Mouse (Mus musculus) lung, postnatal 36 days (tissue): ENCODE results near the gene Lrrc4c.

Source experiments
- DNase-seq: peaks from one replicate; pipeline ENCODE4 v3.0.0; 2022; ENCODE audit warnings: mixed read lengths

Lrrc4c gene

DNA sequence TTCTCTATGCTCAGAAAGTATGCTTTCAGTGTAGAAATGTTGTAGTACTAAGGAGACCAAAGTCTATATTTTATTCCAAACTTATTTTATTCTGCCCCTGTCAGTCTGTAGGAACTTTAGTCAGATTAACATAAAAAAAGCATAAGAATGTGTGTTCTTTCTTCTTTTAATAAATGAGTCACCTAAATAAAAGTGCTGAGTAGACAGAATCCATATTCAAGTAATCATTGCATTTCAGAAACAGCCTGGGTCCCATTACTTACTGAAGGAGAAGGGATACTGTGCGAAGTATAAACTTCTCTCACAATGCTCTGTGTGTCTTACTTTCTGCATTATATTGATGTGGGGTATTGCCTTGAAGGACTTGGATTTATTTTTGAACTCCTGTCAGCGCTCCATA is 255.8 kb downstream of the Lrrc4c start:
- DNase-seq: no peak

DNA sequence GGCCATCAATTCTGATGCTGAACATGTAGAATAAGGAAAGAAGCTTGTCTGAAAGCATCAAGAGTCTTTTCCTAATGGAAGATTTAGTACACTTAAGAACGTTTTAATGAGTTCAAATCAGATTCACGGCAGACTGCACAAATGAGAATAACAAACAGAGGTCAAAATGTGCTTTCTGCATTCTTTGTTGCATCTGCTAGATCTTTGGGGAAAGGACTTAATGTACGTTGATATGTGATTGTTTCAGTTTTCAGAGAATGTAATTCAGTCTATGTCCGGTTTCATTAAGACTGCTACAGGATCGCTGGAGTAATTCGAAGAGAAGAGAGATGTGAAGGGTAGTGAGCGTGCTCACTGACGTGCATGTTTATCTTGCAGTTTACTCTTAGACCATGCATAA is 259.7 kb downstream of the Lrrc4c start:
- DNase-seq: no peak

DNA sequence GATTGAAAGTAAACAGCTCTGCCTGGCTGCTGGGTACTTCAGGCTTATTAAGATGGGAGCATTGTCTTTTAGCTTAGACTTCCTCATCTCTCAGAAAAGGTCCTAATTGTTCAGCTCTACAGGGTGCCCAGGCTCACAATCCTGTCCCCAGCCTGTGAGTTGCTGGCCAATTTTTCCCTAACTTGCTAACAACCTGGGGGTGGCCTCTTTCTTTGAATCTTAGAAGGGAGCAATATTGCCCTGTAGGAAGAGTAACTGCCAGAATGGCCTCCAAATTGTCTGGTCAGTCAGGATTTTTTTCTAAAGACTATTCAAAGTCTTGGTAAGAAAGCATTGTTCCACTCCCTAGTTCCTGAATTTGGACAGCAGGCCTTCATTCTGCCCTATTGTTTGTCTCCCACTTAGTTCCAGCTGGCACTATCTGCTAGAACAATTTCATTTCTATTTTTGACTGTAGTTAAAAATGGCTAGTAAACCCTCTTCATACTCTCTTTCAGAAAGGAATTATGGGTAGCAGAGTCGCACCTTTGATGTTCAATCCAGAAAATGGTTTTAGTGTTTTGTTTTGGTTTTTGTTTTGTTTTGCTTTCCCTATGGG is 262.3 kb downstream of the Lrrc4c start:
- no peak for DNase-seq

DNA sequence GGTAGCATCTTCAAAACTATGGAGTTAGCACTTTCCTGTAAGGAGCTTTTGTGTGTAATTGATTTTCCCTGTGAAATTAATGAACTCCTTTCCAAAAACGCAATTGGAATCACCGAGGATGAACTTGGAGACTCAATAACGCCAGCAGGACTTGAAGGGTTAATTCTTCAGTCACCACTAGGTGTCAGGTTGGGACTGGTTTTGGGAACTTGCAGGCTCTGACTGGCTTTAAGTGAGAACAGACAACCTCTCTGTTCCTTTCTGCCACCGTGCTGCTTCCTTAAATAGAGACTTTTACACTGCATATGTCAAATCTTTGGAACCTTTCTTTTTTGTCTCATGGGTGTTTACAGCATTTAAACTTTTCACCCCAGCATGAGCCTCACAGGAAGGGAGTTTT is 267.7 kb downstream of the Lrrc4c start:
- DNase-seq: no peak

DNA sequence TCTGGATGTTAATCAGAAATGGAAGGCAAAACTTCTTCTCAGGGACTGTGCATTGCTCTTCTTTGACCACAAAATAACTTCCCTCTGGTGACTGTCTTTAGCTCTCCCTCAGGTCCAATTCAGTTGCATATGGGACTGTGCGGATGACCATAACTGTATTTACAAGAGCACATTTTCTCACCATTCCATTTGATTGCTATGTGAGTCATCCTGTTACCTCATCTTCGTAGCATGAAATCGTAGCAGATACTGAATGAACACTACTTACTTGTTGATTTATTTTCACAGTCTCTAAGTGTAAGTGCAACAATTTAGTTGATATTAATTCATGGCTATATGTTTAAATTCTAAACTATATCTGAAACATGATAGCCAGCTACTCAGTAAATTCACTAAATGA is 286.8 kb downstream of the Lrrc4c start:
- no peak for DNase-seq

DNA sequence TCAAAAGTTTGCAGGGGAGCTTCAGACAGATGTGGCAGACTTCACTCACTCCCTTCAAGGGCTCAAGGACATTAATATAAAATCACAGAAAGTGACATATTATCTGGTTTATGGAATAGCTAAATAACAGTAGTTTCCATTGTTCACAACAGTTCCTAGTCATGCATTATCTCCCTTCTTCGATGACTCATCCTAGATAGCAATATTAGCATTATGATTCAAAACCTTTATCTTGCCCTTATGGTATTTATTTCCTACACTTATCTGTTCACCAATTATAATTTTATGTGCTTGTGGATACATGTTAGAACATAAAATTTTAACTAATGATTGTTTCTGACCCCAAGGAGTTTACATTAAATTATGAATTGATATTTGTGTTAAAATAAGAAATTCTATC is 296.2 kb downstream of the Lrrc4c start:
- no peak for DNase-seq

DNA sequence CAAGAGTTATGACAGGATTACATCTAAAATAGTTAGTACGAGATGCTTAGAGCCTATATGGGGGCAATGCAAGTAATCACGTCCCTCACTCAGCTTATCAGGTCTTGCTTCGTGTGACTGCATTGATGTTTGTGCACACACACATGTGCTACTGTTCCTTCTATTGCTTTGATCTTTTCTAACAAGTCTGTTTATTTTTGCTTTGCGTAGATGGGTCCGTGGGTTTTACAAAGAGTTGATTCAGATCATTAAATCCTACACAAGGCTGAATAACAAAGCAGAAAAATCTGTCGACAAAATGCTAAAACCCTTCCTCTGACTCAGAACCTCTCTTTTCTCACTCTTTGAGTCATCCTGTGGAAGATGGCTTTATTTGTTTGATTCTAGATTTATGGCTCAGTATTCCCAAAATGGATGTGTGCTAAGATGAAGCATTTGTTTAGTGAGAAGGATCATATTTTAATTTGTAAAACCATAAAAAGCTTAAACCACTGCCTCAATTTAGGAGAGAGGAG is 300.8 kb downstream of the Lrrc4c start:
- no peak for DNase-seq

DNA sequence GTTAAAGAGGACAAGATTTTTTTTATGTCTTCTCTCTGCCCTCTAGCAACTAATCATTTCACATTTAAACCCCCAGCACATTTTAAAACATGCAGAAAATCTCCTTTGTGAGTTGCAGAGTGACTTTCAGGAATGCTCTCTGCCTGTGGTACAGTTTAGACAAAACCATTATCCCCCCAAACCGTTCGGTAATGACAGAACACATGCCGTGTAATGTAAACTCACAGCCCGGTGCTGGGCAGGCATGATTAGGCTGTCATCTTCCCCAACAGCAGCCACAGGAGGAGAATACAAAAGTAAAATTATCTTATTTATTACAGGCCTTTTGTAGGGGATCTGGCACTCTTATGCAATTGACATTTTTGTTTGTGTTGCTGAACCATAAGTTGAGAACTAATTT is 349.1 kb downstream of the Lrrc4c start:
- no peak for DNase-seq

DNA sequence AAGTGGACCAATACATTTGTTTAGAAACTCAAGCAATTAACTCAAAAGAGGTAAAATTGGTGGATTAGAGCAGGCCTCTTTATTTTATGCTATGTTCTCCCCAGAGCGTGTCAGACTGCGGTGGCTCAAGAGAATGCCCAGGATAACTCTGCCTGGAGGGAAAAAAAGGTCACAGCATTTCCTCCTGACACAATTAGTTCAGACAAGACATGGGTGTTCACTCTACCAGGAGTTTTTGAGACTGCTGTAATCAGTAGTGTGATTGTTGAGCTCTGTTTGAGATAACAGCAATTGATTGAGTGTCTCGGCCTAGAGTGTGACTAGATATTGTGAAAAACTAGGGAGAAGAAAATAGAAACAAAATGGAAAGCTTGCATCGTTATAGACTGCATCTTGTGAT is 363.8 kb downstream of the Lrrc4c start:
- DNase-seq: no peak

DNA sequence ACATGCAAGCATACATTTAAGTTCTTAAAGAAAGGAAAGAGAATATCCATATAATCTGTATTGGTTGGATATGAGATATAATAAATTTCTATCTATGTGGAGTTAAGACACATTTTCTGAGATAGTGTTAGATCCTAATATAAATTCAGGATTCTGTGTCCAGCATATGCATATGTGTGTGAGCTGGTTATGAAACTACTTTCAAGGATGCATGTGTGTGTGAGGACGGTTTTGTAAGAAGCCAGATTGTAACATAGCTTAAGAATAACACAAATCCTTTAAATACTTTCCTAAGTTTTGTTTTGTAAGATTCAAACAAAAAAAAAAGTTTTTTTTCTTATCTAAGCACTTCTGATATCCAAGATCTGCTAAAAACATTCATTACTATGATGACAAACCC is 367.4 kb downstream of the Lrrc4c start:
- no peak for DNase-seq

DNA sequence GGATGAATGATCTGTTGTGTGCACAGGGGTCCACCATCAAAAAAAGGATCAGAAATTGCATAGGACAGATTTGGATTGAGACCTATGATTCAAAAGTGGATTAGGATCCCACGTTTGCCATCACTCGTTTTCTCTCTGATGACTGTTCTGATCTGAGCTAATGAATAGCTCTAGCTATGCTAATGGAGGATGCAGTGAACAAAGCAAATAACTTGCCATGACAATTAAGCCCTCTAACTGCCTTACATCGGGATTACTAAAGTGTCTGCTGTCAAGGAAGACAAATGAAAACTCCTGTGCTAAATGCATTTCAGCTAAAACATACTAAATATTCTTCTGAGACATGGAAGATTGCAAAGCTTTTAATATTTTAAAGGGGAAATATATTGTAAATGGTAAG is 387.0 kb downstream of the Lrrc4c start:
- DNase-seq: no peak

DNA sequence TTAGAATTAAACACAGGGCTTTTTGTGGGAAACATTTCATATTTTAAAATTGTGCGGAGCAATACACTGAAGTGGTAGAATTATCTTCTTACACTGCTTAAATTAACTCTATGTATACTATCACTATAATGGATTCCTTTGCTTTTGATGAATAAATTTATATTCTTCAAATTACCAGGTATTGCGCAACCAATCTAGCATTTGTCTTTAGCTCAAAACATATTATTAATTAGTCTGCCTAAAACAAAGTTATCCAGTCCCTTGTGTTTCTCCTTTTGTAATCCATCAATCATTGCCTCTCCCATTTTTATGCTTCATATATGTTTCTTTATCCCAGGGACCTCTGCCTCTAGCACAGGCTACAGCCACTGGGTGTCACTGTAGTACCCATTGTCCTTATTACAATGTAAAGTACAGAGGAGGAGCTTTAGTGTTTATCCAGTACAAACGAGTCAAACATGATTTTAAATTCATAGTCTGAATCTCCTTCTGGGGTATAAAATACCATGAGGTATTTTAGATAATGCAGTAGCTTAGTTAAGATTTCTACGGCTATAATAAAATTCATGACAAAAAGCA is 389.9 kb downstream of the Lrrc4c start:
- DNase-seq: no peak

DNA sequence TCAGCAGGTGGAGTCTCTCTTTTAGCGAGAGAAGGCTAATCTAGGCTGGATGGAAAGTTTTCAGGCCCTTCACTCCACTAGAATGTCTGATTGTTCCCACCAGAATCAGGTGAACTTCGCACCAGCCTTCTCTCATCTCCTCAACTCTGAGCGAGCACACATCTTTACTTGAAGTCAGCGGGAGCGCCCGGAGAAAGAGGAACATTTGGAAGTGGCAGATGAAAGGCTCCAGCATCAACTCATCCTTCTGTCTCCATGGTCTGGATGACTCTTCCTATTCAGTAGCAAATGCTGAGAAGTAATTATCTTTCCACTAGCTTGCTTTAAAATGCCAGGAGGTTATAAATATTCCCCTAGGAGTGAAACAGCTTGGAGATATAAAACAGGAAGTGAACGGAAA is 396.6 kb downstream of the Lrrc4c start:
- DNase-seq: no peak

DNA sequence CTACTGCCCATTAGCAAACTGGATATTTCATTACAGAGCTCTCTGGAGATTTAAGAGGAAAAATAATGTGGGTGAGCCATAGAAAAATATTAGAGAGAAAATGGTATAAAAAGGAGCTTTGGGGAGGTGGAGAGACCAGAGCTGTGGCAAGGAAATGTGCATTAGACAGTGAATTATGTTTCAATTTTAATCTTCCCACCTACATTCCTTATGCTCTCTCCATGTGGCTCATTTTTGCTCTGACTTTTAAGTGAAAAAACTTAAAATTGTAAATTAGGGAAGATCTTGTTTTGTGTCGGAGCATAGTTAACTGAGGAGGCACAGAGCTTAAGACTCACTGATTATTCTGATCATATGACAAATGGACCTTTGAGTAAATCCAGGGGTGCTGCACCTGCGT is 399.4 kb downstream of the Lrrc4c start:
- DNase-seq: no peak

DNA sequence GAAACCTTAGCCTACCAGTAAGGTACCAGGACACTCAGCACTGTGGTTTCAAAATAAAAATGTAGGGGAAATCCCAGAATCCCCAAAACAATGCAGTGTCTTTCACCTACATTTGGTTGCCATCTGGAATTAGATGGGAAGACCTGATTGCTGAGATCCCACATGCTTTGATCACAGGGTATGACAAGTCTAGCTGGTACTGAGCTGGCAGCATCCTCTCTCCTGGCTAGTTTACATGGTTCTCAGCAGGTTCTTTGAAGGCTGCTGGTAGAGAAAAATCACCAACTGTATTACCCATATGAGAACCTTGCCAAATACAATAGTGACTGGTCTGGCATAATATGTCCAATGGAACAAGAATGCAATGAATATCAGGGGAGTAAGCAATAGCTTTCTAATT is 405.4 kb downstream of the Lrrc4c start:
- DNase-seq: no peak

DNA sequence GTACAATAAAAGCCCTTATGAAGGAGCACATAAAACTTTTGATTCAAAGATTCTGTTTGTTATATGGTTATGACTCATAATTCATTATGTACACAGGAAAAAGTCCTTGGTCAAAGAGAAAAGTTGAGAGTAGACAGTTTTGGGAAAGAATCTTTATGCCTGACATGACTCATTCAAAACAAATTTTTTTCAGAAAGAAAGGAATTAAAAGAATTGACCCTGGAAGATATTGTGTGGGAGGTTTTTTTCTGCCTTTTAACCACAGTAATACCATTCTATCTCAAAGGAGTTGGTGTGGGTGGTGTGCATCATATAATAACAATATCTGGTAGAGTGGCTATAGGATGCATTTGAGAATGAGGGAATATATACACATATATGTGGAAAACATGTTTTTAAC is 418.1 kb downstream of the Lrrc4c start:
- no peak for DNase-seq

DNA sequence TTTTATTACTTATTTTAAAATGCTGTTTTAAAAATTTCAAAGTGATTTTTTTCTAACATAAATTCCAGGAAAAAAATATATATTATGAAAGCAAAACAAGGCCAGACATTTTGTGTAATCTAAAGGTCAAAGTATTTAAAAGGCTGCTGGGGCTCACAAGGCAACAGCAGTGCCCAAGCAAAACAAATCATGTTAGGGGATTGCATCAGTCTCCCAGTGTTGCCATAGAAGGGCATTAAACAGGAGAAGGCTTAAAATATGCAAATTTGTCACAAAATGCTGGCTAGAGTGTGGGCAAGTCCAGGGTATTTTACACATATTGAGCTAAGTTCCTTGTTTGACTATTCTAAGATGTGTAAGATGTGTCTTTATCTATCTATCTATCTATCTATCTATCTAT is 437.1 kb downstream of the Lrrc4c start:
- DNase-seq: no peak

DNA sequence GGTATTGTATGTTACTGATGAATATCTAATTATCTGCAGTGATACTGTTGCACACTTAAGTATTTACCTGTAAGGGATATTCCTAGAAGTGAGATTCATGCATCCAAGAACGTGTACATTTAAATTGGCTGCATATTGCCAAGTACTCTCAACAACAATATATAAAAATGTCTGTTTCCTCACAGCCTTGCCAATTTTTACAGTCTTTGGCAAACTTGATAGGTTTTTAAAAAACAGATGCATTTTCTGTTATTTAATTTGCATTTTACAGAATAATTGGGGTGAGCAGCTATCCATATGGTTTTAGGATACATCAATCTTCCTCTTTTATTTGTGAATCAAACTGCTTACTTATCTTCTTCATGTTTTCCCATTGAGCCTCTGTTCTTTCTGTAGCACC is 439.7 kb downstream of the Lrrc4c start:
- no peak for DNase-seq

DNA sequence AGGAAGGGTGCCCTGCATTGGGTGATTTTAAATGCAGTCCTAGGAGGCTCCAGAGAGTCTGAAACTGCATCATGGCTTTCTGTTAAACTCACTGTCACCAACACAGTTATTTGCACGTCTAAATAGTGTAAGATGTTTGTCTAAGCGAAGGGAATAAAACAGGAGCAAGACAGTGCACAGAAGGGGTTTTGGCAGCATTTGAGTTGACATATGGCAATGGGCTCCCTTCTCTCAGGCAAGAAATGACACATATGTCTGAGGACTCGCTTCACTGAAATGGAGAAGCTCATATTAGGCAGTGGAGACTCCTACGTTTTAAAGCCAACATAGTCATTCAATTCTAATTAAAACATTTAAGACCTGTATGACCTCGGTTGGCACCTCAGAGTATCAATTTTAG is 445.6 kb downstream of the Lrrc4c start:
- no peak for DNase-seq

DNA sequence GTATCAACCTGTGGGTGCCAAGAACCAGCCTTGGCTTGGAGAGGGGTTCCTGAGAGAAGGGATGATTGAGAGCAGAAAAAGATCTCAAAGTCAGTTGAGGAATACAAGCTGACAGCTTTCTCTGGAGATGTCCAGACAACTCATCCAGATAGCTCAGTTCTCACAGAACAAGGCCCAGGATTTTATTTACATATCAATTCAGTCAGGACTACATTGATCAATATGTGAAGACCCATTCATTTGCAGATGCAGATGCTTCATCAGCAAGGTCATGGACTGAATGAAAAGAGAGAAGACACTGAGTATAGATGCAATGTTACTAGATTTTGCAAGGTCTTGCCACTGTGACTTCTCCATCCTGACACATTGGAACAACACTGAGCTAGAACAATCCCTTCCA is 457.4 kb downstream of the Lrrc4c start:
- DNase-seq: no peak

DNA sequence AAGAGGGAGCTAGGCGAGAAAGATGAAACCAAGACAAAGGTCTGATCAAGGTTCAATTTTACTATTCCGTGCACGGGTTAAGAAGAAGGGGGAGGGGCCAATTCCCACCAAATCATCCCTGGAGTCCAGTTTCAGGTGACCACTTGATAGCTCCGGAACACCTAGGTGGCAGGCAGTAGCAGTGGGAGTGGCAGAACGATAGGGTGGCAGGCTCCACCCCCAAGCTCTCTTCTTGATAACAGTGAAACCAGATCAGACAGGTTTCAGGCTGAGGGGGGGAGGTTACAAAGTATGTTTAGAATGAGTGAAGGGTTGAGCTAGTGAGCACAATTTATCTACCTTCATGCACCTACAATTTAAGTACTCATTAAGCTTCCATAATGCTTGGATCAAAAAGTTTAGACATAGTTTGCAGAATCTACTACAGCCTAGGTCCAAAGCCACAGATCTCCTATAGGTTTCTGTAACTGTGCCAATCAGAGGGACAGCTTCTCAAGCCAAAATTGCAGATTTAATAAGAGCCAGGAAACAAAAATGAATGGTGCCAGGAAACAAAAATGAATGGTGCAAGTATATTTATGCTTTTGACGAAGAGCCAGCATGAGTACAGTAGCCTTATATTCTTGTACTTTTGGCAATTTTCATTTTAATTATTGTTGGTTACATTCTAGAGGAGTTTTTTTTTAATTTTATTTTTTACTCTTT is 478.9 kb downstream of the Lrrc4c start:
- no peak for DNase-seq

DNA sequence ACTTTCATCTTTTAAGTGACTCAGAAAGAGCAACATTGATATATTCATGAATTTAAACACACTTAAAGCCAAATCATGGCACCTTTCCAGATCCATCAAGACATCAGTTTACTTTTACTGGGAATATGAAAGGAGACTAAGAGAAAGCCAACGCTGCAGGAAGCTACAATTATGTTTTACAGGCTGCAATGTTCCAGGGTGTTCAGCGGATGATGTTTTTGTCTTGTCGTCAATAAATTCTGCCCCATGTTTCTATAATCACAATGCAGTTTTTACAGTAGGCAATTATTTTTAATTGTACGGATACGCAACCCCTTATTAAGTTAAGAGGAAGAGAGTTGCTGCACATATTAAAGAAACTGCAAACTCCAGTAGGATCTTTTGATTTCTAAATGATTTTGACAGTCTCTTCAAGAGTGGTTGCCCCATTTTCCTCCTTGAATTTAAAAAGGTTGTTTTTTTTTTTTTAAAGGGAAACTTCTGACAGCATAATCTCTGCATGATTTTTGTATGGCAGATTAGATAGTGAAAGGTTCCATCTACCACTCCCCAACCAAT is 532.9 kb downstream of the Lrrc4c start:
- no peak for DNase-seq

DNA sequence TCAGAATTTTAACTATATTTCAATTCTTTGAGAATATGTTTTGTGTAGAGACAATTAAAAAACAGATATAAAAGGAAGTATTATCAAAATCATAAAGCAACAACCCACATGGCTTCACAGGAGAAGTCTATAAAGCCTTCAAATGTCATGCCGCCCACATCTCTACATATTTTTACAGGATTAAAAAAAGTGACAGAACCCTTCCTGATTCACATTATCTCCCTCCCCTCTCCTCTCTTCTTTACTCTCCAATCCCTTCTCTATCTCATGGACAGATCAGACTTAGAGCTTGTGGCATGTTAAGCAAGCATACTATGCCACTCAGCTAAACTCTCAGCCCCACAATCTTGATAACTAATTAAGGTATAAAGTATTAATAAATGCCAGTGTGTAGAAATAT is 535.8 kb downstream of the Lrrc4c start:
- DNase-seq: no peak

DNA sequence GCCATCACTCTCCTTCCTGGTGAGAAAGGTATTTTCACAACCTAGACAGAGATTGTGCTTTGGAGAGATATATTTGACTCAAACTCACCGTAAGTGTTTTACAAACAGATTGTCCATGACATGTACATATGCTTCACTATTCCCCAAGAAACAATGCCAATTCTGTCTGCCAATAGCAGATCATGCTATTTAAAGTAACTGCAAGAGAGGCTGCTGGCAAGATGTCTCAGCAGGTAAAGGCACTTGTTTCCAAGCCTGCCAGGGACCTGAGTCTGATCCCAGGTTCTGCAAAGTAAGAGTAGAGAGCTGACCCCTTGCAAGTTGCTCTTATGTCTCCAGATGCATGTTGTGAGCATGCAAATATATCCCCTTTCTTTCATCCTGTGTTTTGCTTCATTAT is 558.1 kb downstream of the Lrrc4c start:
- no peak for DNase-seq
